Mouse (Mus musculus): ENCODE measurements around the gene Lamc1.
"Not testable (repeated sequence)": the region's sequence is repeated elsewhere in the genome, so short reads cannot be mapped to it uniquely, and the experiment has no call there.

Gene Lamc1

GRCm38 (mm10) chr1:153332444-153333295 lies at the start of gene Lamc1:
TSS of gene Lamc1 (minus strand) at chr1:153332786.
- DNase-seq (ENCODE audit: low spot score in 2 of 2): peak; percentile 92 to 93

DNA sequence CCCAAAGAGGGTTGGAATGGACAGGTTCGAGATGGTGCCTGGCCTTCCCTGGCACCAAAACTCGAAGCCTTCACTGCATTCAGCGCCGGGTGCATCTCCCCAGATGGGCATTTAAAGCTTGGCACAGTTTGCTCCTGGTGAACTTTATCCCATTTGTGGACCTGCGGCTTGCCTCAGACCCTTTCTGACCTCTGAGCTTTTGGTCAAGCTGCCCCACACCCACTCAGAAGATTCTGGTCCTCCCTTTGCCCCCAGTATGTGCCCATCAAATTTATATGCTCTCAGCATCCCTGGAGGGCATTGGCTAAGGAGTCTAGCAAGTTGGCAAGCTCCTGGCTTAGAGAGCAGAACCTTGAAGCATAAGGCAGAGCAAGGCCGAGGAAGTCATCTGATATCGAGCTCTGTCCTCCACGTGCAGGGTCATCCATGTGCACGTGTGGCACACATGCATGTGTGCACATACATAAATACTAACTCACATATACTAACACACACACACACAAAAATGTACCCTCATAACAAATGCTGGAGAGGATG lies 48.2 kb upstream of the Lamc1 start:
- DNase-seq (ENCODE audit: low spot score in 2 of 2): peak in 1 of 2 experiments; percentile 11

- no peak for DNase-seq (ENCODE audit: low spot score in 2 of 2)
Measured at GRCm38 (mm10) chr1:153379832-153380231, 47.2 kb upstream of the Lamc1 start.

GRCm38 (mm10) chr1:153378587-153378986 lies 46.0 kb upstream of the Lamc1 start:
- no peak for DNase-seq (ENCODE audit: low spot score in 2 of 2)

GRCm38 (mm10) chr1:153376446-153376845 lies 43.9 kb upstream of the Lamc1 start:
- no peak for DNase-seq (ENCODE audit: low spot score in 2 of 2)

DNA sequence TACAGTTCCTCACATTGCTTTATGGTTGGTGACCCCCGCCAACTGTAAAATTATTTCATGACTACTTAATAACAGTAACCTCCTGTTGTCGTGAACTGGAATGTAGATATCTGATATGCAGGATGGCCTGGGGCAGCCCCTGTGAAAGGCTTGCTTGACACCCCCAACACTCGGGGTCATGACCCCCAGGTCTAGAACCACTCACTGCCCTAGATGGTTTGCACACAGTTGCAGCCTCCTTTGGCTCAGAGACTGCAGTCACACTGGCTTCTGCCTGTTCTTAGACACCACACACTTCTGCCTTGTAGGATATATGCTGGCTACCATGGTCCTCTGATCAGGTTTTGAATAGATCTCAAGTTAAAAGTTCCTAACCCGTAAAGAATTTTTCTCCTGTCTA lies 41.5 kb upstream of the Lamc1 start:
- DNase-seq (ENCODE audit: low spot score in 2 of 2): no peak

GRCm38 (mm10) chr1:153371846-153372245 lies 39.3 kb upstream of the Lamc1 start:
- no peak for DNase-seq (ENCODE audit: low spot score in 2 of 2)

GRCm38 (mm10) chr1:153369011-153369410 lies 36.4 kb upstream of the Lamc1 start:
- no peak for DNase-seq (ENCODE audit: low spot score in 2 of 2)

DNA sequence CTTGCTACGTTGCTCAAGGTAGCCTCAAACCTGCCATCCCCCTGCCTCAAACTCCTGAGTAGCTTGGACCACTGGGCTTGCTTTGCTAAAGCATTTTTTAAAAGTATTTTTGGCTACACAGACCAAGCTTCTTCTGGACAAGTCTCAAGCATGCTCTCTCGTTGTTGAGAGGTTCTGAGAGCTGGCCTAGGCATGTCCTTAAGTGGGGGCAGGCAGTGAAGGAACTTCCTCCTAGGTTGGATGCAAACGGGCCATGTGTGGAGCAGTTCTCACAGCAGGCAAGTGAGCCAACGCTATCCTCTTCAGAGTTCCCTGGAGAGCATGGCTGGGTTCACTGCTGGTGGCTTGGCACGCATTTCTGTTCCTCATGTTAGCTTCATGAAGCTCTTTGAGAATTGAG lies 34.5 kb upstream of the Lamc1 start:
- DNase-seq (ENCODE audit: low spot score in 2 of 2): no peak

- no peak for DNase-seq (ENCODE audit: low spot score in 2 of 2)
Measured at GRCm38 (mm10) chr1:153361926-153362325, 29.3 kb upstream of the Lamc1 start.

GRCm38 (mm10) chr1:153360556-153360955 lies 28.0 kb upstream of the Lamc1 start:
- DNase-seq (ENCODE audit: low spot score in 2 of 2): no peak

- DNase-seq (ENCODE audit: low spot score in 2 of 2): no peak
Measured at GRCm38 (mm10) chr1:153357218-153357617, 24.6 kb upstream of the Lamc1 start.

GRCm38 (mm10) chr1:153354466-153354865 lies 21.9 kb upstream of the Lamc1 start:
- no peak for DNase-seq (ENCODE audit: low spot score in 2 of 2)

GRCm38 (mm10) chr1:153353736-153354430 lies 21.3 kb upstream of the Lamc1 start:
- DNase-seq (ENCODE audit: low spot score in 2 of 2): no peak

GRCm38 (mm10) chr1:153351034-153351433 lies 18.4 kb upstream of the Lamc1 start:
- no peak for DNase-seq (ENCODE audit: low spot score in 2 of 2)

DNA sequence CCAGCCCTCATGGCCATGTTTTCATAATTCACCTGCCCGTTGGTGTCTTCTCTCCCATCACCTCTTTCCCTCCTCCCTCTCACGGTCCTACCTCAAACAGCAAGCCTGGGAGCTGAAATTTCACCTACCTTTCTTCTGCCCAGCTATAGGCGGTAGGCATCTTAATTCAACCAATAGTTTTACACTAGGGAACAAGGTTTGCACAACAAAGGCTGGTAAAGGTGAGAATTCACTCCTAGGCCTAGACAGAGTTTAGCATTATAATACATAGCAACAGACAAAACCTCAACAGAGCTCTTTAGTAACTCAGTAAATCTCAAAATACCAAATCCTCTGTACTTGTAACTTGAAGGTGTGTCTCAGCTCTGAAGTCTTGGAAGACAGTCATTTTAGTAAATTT lies 15.1 kb upstream of the Lamc1 start:
- DNase-seq (ENCODE audit: low spot score in 2 of 2): no peak

DNA sequence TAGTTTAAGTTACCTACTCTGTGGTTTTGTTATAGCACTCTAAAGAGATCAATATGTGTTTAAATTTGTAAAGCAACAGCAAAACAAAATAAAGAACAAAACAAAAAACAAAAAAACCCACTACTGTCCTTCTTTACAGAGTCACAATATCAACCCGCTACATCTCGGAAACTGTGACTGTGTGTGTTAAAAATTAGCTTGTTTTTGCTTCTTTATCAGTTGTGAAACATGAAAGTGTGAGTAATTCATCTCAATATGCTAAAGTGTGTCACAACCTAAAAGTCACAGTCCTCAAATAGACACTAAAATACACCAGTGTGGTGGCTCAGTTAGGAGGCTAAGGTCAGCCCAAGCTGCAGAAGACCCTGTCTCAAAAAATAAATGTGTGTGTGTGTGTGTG lies 14.5 kb upstream of the Lamc1 start:
- DNase-seq (ENCODE audit: low spot score in 2 of 2): no peak

GRCm38 (mm10) chr1:153345699-153346291 lies 13.2 kb upstream of the Lamc1 start:
- no peak for DNase-seq (ENCODE audit: low spot score in 2 of 2)

DNA sequence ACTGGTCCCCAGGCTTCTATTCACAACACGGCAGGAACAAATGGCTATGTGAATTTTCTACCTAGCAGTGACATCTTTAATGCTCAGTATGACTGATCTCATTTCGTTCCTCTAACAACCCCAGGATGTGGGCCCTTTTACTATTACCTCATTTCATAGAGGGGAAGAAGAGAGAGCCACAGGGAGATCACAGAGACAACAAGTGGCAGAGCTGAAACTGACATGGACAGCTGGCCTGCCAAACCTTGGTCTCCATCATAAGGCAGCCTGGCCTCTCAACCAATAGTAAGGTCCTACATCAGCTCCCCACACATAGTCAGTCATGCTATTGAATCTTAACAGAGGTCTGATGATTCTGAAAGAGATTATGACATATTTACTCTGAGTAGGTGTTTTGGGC lies 12.4 kb upstream of the Lamc1 start:
- no peak for DNase-seq (ENCODE audit: low spot score in 2 of 2)

DNA sequence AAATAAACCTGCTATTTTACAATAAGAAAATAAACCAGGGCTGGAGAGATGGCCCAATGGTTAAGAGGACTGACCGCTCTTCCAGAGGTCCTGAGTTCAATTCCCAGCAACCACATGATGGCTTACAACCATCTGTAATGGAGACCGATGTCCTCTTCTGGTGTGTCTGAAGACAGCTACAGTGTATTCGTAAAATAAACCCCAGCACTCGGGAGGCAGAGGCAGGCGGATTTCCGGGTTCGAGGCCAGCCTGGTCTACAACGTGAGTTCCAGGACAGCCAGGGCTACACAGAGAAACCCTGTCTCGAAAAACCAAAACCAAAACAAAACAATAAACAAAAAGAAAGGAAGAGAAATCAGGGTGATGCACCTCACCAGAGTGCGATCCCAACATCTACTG lies 2.9 kb upstream of the Lamc1 start:
- DNase-seq (ENCODE audit: low spot score in 2 of 2): not testable (repeated sequence)

DNA sequence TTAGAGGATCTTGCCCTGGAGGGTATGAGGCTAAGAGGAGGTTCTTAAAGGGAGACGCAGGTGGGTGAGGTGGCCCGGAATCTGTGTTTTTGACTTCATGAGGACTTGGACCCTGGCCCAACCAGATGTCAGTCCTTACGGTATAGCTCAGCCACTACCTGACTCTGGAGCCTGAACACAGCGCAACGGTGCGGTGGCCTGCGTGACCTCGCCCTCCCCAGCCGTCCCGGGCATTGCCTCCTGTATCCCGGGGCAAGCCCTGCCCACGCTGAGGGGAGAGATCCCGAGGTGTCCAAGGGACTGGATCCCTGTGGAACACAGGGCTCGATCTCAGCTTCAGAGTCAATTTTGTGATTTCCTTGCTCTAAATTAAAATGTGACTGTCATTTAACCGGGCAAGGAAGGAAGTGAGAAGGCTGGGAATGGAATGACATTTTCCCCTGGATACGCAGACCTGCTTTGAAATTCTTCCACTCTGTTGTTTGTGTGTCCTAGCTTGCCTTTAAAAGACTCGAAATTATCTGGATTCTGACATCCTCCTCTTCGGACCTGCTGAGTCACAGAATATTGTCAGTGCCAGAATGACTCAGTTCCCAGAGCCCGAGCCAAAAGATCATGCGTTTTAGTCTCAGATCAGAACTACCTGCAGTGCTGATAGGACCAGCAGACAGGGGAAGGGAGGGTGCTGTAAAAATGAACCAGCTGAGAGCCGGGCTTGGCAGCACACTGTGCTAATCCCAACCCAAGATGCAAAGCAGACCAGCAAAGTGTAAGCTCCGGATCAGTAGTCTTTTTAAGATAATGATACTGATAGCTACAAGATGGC lies 923 bp upstream of the Lamc1 start:
- peak in 1 of 2 experiments; percentile 44 for DNase-seq (ENCODE audit: low spot score in 2 of 2)

Measured in right cerebral cortex, postnatal 10 days (tissue).